Mouse (Mus musculus) embryonic facial prominence, embryonic 15.5 days (tissue): ENCODE data around the gene Cyb5d1. TPM values are rescaled to one million over a fixed set of nuclear protein-coding genes. Genes with fewer than 3 reads are reported as not detected.
A peak's percentile ranks its signal among the peaks of the same experiment; 100 is the strongest.

ENCODE experiments used
- ATAC-seq: fragments of 200-750 bp; cut with Nextera tagmentation; 2 replicates; pipeline ENCODE4 v1.8.0; 2017; ENCODE audit warnings: low read depth, moderate TSS enrichment; ENCODE audit not compliant: insufficient number of reproducible peaks, low FRiP score, low TSS enrichment
- H3K27ac ChIP-seq: fragments of 300-500 bp; sonication (generic); replicated peaks from 2 replicates; pipeline ENCODE4 v1.5.1; 2015; ENCODE audit warnings: mild to moderate bottlenecking, inconsistent platforms
- H3K27me3 ChIP-seq: fragments of 300-500 bp; sonication (generic); 2 replicates; pipeline ENCODE4 v1.6.1; 2015; ENCODE audit warnings: inconsistent platforms
- H3K36me3 ChIP-seq: fragments of 300-500 bp; sonication (generic); 2 replicates; pipeline ENCODE4 v1.6.1; 2015; ENCODE audit warnings: mild to moderate bottlenecking, inconsistent platforms
- H3K4me1 ChIP-seq: fragments of 300-500 bp; sonication (generic); 2 replicates; pipeline ENCODE4 v1.6.1; 2015; ENCODE audit warnings: inconsistent platforms
- H3K4me2 ChIP-seq: fragments of 300-500 bp; sonication (generic); replicated peaks from 2 replicates; pipeline ENCODE4 v1.6.1; 2015; ENCODE audit warnings: mild to moderate bottlenecking, inconsistent platforms
- H3K4me3 ChIP-seq: fragments of 300-500 bp; sonication (generic); replicated peaks from 2 replicates; pipeline ENCODE4 v1.5.1; 2015; ENCODE audit warnings: mild to moderate bottlenecking, inconsistent platforms
- H3K9ac ChIP-seq: fragments of 300-500 bp; sonication (generic); 2 replicates; pipeline ENCODE4 v1.6.1; 2015; ENCODE audit warnings: inconsistent platforms
- H3K9me3 ChIP-seq: fragments of 300-500 bp; sonication (generic); replicated peaks from 2 replicates; pipeline ENCODE4 v1.6.1; 2016; ENCODE audit warnings: inconsistent platforms
- WGBS: fragments of 180-500 bp; shearing (Covaris S2); methylation state at CpG from one replicate; pipeline ENCODE4 v1.1.7; 2015; 5-methylcytosine and 5-hydroxymethylcytosine counted together
- polyA plus RNA-seq: library from polyadenylated mRNA; unstranded; fragments of >200 nt; fragmentation: Nextera tagmentation; extraction: Ambion mirVana; gene quantifications from 2 replicates; pipeline ENCODE4 v1.2.1, GENCODE M21; 2015

The Cyb5d1 gene
- polyA plus RNA-seq, 1 experiment from 2014 or later, result 40.9 TPM

GRCm38 (mm10) chr11:69372056-69372779 is 23.2 kb downstream of the Cyb5d1 start:
- H3K4me2 ChIP-seq, result no peak overlapping the region
- no peak overlapping the region for H3K9ac ChIP-seq
- ATAC-seq, result no peak
- H3K27me3 ChIP-seq, result no peaks in the 10 kb centered on the region
- WGBS, result 53% methylated on average over 12 of the region's 12 CpGs
- no peak overlapping the region; the same call in 1 of the 2 replicates for H3K4me3 ChIP-seq
- peaks cover 19% of the 10 kb centered on the region; the same call in 1 of the 2 replicates for H3K36me3 ChIP-seq
- peaks cover 30% of the 10 kb centered on the region for H3K4me1 ChIP-seq
- no peaks in the 10 kb centered on the region for H3K9me3 ChIP-seq
- H3K27ac ChIP-seq, result peak overlapping the region; percentile 63

DNA sequence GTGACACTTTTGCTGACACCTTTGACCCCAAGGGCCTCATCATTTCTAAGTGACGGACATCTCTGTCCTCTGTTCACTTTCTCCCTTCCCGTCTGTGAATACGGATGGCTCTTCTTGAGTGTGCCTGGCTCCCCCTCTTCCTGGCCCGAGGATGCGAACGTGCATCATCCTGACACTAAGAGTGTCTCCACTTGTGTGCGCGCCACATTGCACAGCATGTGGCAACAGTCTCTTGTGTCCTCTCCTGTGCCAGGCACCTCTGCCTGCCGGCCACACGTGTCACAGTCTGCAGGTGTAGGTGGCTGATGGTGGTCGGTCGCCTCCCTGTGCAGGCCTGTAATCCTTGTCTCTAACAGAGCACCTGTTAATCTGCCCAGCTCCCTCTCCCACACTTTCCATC is 23.8 kb downstream of the Cyb5d1 start:
- WGBS, result 51% methylated on average over 12 of the region's 12 CpGs
- Histone ChIP-seq H3K4me1 (peaks cover 30% of the 10 kb centered on the region), H3K9ac (no peak overlapping the region), H3K4me2 (no peak overlapping the region), H3K36me3 (peaks cover 19% of the 10 kb centered on the region; the same call in 1 of the 2 replicates), H3K9me3 (no peaks in the 10 kb centered on the region), H3K27me3 (no peaks in the 10 kb centered on the region), H3K27ac (peak overlapping the region; percentile 81), H3K4me3 (no peak overlapping the region; the same call in 1 of the 2 replicates)
- ATAC-seq, result no peak

- 26% methylated on average over 9 of the region's 9 CpGs for WGBS
- Histone ChIP-seq H3K36me3 (peaks cover 14% of the 10 kb centered on the region; the same call in 1 of the 2 replicates), H3K27me3 (no peaks in the 10 kb centered on the region), H3K9ac (no peak overlapping the region), H3K4me3 (no peak overlapping the region), H3K9me3 (no peaks in the 10 kb centered on the region), H3K27ac (peak overlapping the region; percentile 81), H3K4me2 (peak overlapping the region; percentile 13; the same call in 1 of the 2 replicates), H3K4me1 (peaks cover 36% of the 10 kb centered on the region)
- ATAC-seq, result no peak
Observed at GRCm38 (mm10) chr11:69370817-69371215, 24.6 kb downstream of the Cyb5d1 start.

DNA sequence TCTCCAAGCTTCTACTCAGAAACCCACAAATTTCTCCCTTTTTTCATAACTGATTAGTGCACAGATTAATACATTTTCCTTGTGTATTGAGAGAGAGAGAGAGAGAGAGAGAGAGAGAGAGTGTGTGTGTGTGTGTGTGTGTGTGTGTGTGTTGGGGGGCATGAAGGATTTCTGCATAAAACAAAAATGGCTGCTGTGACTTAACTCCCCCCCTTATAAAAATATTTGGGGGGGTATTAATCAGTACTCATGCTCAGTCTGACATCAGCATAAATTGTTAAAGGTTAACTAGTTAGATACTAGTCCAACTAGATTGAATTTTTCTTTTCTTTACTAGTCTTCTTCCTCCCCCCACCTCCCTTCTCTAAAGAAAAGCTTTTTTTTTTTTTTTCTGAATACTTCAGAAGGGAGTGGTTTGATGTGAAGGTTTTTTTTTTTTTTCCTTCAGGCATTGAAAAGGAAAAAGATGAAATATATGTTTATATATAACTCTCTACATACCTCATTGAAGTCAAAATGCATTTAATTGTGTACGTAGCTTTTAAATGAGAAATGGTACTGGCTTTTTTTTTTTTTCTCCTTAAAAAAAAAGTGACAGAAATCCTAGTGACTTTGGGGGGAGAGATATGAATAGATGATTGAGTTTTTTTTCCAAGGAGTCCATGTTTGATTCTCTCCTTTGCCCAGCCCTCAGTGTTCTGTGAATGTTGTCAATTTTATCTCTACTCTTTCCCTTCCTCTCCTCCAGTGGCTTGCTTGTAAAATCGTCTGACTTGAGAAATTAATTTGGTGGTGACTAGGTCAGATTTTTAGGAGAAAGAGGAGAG is 25.2 kb downstream of the Cyb5d1 start:
- Histone ChIP-seq H3K9me3 (no peaks in the 10 kb centered on the region), H3K27me3 (no peaks in the 10 kb centered on the region), H3K36me3 (peaks cover 14% of the 10 kb centered on the region; the same call in 1 of the 2 replicates), H3K4me2 (peak overlapping the region; percentile 90), H3K27ac (peak overlapping the region; percentile 99), H3K9ac (peak overlapping the region; percentile 0; the same call in 1 of the 2 replicates), H3K4me3 (peak overlapping the region; percentile 85), H3K4me1 (peaks cover 42% of the 10 kb centered on the region)
- 9% methylated on average over 2 of the region's 2 CpGs for WGBS
- ATAC-seq, result no peak

DNA sequence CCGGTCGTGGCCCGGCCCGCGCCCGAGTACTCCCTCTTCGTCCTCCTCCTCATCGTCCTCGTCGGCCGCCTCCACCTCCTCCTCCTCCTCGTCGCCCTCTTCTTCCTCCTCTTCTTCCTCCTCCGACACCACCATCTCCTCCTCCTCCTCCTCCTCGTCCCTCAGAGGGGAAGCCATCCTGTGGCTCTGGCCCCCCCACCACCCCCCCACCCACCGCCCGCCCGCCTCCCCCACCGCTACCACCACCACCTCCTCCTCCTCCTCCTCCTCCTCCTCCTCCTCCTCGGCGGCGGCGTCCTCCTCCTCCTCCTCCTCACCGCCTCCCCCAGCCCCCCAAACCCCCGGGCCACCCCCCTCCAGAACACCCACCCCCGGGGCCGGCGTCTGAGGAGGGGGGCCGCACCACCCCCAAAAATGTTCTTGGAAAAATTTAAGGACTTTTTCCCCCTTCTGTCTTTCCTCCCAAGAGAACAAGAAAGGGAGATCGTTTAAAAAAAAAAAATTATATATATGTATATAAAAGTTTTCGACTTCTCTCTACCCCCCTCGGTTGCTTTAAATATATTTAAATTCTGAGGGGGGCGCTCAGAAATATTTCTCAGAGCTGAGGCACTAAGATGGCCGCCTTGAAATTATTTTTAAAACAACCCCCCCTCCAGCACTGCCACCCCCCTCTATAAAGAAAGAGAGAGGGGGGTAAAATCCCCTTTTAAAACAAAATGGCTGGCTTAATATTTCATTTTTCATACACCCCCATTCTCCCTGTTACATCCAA is 26.0 kb downstream of the Cyb5d1 start, which contains the start of gene Chd3:
Chd3 (minus strand) TSS at position 192 of the 775 bp plus-strand sequence.
- Histone ChIP-seq H3K4me1 (peaks cover 50% of the 10 kb centered on the region), H3K27ac (peak within 1 kb of the TSS; percentile 99), H3K9me3 (no peaks in the 10 kb centered on the region), H3K4me2 (peak within 1 kb of the TSS; percentile 90), H3K27me3 (no peaks in the 10 kb centered on the region), H3K36me3 (peaks cover 14% of the 10 kb centered on the region; the same call in 1 of the 2 replicates), H3K4me3 (peak within 1 kb of the TSS; percentile 85), H3K9ac (peak within 1 kb of the TSS; percentile 98)
- ATAC-seq, result no peak
- WGBS, result under 1% methylated on average over 11 of the region's 34 CpGs

GRCm38 (mm10) chr11:69368356-69369214 is 26.8 kb downstream of the Cyb5d1 start:
- Histone ChIP-seq H3K36me3 (peaks cover 17% of the 10 kb centered on the region), H3K9me3 (no peaks in the 10 kb centered on the region), H3K27me3 (no peaks in the 10 kb centered on the region), H3K9ac (peak overlapping the region; percentile 98), H3K4me2 (peak overlapping the region; percentile 90), H3K27ac (peak overlapping the region; percentile 99), H3K4me1 (peaks cover 57% of the 10 kb centered on the region), H3K4me3 (peak overlapping the region; percentile 85)
- 0% methylated on average over 61 of the region's 106 CpGs for WGBS
- ATAC-seq, result no peak

DNA sequence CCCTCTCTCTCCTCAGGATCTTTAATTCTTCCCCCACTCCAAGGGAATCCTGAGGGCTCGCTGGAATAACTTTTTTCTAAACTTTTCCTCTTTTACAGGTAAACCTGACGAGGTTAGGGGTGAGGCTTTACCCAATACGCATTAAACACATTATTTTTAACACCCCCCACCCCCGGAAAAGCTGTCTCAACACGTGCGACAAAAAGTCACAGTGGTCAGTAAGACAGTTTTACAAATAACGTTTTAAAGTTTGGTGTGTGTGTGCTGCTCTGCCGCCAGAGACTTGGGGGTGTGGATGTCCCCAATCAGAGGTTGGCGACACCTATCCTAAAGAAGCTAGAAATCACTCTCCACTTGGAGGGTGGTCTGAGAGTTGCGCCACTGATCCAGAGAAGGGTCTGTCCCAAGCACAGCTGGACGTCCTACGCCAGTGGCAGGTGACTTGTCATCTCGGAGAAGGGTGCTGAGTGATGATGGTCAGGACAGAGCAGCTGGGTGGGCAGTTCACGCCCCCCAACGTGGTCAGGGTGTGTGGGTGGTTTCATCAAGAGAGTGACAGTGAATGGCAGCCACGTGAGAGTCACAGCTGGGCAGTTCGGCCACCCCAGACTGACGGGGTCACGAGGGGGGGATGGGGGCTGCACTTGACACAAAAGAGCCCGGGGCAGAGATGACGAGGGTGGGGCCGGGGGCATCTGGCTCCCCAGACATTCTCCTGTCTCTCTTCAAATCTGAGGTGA is 27.6 kb downstream of the Cyb5d1 start:
- H3K36me3 ChIP-seq, result peaks cover 17% of the 10 kb centered on the region
- WGBS, result under 1% methylated on average over 22 of the region's 22 CpGs
- ATAC-seq, result no peak
- H3K9me3 ChIP-seq, result no peaks in the 10 kb centered on the region
- peak overlapping the region; percentile 90 for H3K4me2 ChIP-seq
- H3K27ac ChIP-seq, result peak overlapping the region; percentile 99
- H3K4me3 ChIP-seq, result peak overlapping the region; percentile 85
- peaks cover 65% of the 10 kb centered on the region for H3K4me1 ChIP-seq
- H3K27me3 ChIP-seq, result no peaks in the 10 kb centered on the region
- H3K9ac ChIP-seq, result peak overlapping the region; percentile 98

- no peak for ATAC-seq
- Histone ChIP-seq H3K27me3 (no peaks in the 10 kb centered on the region), H3K9ac (peak overlapping the region; percentile 98), H3K27ac (peak overlapping the region; percentile 99), H3K4me3 (peak overlapping the region; percentile 85), H3K4me2 (peak overlapping the region; percentile 90), H3K36me3 (peaks cover 20% of the 10 kb centered on the region), H3K9me3 (no peaks in the 10 kb centered on the region), H3K4me1 (peaks cover 65% of the 10 kb centered on the region)
- 0% methylated on average over 22 of the region's 22 CpGs for WGBS
Observed at GRCm38 (mm10) chr11:69366855-69367615, 28.4 kb downstream of the Cyb5d1 start.

DNA sequence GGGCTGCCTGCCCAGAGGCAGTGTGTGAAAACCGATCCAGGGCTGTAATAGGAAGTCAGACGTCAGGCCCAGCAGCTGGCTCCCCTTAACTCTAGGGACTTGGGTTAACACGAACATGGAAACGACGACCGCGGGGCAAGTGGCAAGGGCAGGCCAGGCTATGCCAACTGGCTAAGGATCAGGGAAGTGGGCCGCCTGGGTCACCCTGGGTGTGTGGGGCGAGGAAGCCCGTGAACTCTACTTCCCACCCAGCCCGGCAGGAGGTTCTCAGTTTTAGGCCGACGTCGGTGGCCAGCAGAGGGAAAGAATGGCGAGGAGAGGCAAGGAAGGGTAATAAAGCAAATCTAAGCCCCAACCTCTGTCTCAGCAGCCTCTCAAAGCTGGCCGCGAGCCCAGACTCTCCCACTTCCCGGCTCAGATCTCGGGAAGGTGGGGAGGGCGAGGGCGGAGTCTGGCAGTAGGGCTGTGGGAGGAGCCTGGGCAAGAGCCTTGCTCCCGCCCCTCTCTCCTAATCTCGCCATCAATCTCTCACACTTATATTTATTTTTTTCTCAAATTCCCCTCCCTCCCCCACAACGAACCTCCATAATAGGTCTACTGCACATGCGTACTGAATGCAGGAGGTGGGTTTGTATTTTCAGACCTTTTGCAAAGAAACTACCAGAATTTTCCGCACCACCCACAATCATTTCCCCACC is 29.1 kb downstream of the Cyb5d1 start:
- peak overlapping the region; percentile 33; the same call in 1 of the 2 replicates for H3K9ac ChIP-seq
- peak overlapping the region; percentile 99 for H3K27ac ChIP-seq
- peaks cover 65% of the 10 kb centered on the region for H3K4me1 ChIP-seq
- H3K27me3 ChIP-seq, result no peaks in the 10 kb centered on the region
- peak; percentile 89 for ATAC-seq
- H3K9me3 ChIP-seq, result no peaks in the 10 kb centered on the region
- under 1% methylated on average over 26 of the region's 26 CpGs for WGBS
- peaks cover 27% of the 10 kb centered on the region for H3K36me3 ChIP-seq
- H3K4me2 ChIP-seq, result peak overlapping the region; percentile 90
- peak overlapping the region; percentile 85 for H3K4me3 ChIP-seq
